Mouse (Mus musculus): ENCODE data around the gene Apoc1.

- no peak for TF ChIP-seq CTCF (IDR thresholded peaks at IDR 0.05; ENCODE audit: borderline replicate concordance, insufficient read depth, low read length)
- TF ChIP-seq POLR2A (IDR thresholded peaks at IDR 0.05; ENCODE audit: low read depth, low read length) = no peak
Measured at GRCm38 (mm10) chr7:19713196-19713595, 20.7 kb upstream of the Apoc1 start.
